Mouse (Mus musculus): ENCODE measurements around the gene Scd2. TPM values are rescaled to one million over a fixed set of nuclear protein-coding genes. Genes with fewer than 3 reads are reported as not detected.

Scd2 gene
- total RNA-seq, 2 experiments from 2014 or later, result 62.2 to 71.9 TPM

DNA sequence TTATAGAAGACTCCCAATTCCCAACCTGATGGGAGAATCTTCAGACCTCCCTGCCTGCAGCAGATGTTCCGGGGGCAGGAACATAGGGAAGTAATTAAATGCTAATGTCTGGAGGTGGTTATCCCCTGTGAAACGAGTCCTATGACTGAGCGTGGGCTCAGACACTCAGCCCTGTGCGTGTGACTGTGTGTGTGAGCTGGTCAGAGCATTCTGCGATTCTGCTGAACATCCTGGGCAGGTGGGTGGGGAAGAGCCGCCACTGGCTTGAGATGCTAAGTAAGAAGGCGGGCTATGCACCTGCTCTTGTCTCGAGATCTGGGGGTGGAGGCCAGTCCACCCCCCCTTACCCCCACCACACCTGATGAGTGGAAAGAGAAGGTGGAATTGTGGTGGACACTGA, 38.9 kb downstream of the Scd2 start:
- no peak for ATAC-seq (replicated peaks; ENCODE audit: low FRiP score, low TSS enrichment, poor library complexity, severe bottlenecking)

DNA sequence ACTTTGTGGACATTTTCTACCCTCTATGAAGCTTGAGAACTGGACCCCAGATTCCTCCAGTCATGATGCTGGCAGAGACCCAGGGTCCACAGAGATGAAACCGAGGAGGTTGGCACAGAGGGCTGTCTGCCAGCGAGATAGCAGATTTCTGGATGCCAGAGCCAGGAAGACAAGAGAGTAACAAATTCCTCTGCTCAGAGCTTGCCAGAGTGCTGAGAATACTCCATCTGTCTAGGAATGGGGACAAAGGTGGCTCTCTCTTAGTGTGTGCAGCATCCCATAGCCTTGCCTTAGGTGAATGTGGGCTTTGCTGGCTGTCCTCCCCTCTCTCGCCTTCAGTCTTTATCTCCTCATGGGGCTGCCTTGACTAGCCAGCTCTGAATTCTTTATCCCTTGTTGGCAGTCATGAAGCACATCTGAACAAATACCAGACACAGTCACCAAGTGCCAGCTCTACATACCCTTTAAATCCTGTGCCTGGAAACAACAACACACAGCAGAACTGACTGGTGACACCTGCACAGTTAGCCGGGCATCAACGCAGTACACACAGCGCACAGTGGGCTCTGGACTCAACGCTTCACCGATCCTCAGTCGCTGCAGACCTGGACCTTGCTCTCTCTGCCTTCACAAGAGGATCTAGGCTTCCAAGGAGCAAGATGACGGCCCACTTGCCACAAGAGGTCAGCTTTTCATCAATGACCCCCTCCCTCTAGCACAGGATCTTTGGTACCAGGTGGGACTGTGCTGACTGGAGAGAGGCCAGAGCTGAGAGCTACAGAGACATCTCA, 39.6 kb downstream of the Scd2 start, which contains the start of gene Scd4:
TSS of gene Scd4 (plus strand) at position 260 of the 791 bp plus-strand sequence.
- ATAC-seq (replicated peaks; ENCODE audit: low FRiP score, low TSS enrichment, poor library complexity, severe bottlenecking), result no peak

DNA sequence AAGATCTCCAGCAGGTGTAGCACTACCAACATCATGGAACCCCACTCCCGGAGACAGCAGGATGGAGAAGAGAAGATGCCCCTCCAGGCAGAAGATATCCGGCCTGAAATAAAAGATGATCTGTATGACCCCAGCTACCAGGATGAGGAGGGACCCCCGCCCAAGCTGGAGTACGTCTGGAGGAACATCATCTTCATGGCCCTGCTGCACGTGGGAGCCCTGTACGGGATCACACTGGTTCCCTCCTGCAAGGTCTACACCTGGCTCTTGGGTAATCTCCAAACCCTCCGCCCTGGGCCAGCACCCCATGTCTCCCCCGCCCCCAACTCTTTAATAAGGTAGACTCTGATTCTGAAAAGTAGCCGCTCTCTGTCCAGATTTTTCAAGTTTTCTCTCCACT, 40.5 kb downstream of the Scd2 start:
- no peak for ATAC-seq (replicated peaks; ENCODE audit: low FRiP score, low TSS enrichment, poor library complexity, severe bottlenecking)

- no peak for ATAC-seq (replicated peaks; ENCODE audit: low FRiP score, low TSS enrichment, poor library complexity, severe bottlenecking)
Observed at GRCm38 (mm10) chr19:44335876-44336662, 42.6 kb downstream of the Scd2 start.

DNA sequence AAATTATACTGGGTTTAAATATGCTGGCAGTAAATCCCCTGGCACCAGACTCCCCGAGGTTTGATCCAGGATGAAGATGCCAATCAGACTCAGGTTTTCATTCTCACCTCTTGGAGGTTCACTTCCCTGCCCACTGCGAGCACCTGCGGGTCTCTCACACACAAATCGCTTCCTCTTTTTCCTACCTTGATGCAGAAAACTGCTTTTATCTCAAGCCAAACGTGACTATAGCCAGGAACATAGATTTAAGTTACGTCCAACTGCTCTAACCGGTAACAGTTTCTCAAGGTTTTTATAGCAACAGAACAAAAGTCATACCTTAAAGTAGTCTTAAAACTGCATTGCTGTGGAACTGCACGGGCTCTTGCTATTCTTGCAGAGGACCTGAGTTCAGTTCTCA, 56.2 kb downstream of the Scd2 start:
- no peak for ATAC-seq (replicated peaks; ENCODE audit: low FRiP score, low TSS enrichment, poor library complexity, severe bottlenecking)

- ATAC-seq (replicated peaks; ENCODE audit: low FRiP score, low TSS enrichment, poor library complexity, severe bottlenecking), result no peak
Observed at GRCm38 (mm10) chr19:44351756-44352155, 58.3 kb downstream of the Scd2 start.

Other genes with a start within 250 kb of the Scd2 start
- 20.0 and 27.8 TPM in 2 replicates for gene Erlin1, start 223.9 kb upstream of the Scd2 start, total RNA-seq (2014; fragmentation: Nextera tagmentation)
- gene Erlin1, start 223.9 kb upstream of the Scd2 start, total RNA-seq (2017), result 18.7 and 19.3 TPM in 2 replicates
- gene Chuk, start 186.2 kb upstream of the Scd2 start, total RNA-seq (2014; fragmentation: Nextera tagmentation), result 51.8 and 62.3 TPM in 2 replicates
- 66.0 and 75.8 TPM in 2 replicates for gene Chuk, start 186.2 kb upstream of the Scd2 start, total RNA-seq (2017)
- gene Cwf19l1, start 157.8 kb upstream of the Scd2 start, total RNA-seq (2014; fragmentation: Nextera tagmentation), result 52.6 and 56.0 TPM in 2 replicates
- gene Cwf19l1, start 157.8 kb upstream of the Scd2 start, total RNA-seq (2017), result 37.2 and 68.7 TPM in 2 replicates
- gene Bloc1s2, start 147.2 kb upstream of the Scd2 start, total RNA-seq (2014; fragmentation: Nextera tagmentation), result 65.5 and 75.1 TPM in 2 replicates
- gene Bloc1s2, start 147.2 kb upstream of the Scd2 start, total RNA-seq (2017), result 33.0 and 53.6 TPM in 2 replicates
- gene Pkd2l1, start 101.2 kb upstream of the Scd2 start, total RNA-seq (2014; fragmentation: Nextera tagmentation), result 0.04 TPM in 1 of 2 replicates, not detected in the other
- gene Pkd2l1, start 101.2 kb upstream of the Scd2 start, total RNA-seq (2017), result not detected in 2 replicates
- not detected in 2 replicates for gene Scd3, start 90.4 kb upstream of the Scd2 start, total RNA-seq (2014; fragmentation: Nextera tagmentation)
- gene Scd3, start 90.4 kb upstream of the Scd2 start, total RNA-seq (2017), result not detected in 2 replicates
- gene Scd4, start 39.4 kb downstream of the Scd2 start, total RNA-seq (2014; fragmentation: Nextera tagmentation), result 0.69 and 2.1 TPM in 2 replicates
- 0.38 TPM in 1 of 2 replicates, not detected in the other for gene Scd4, start 39.4 kb downstream of the Scd2 start, total RNA-seq (2017)
- gene Scd1, start 114.2 kb downstream of the Scd2 start, total RNA-seq (2014; fragmentation: Nextera tagmentation), result 14.0 and 16.2 TPM in 2 replicates
- gene Scd1, start 114.2 kb downstream of the Scd2 start, total RNA-seq (2017), result 4.3 and 18.8 TPM in 2 replicates
- not detected in 2 replicates for gene Wnt8b, start 199.8 kb downstream of the Scd2 start, total RNA-seq (2014; fragmentation: Nextera tagmentation)
- not detected in 2 replicates for gene Wnt8b, start 199.8 kb downstream of the Scd2 start, total RNA-seq (2017)

All from megakaryocyte-erythroid progenitor cell, adult 5-6 weeks (primary cell).